Mouse (Mus musculus) liver, embryonic 14.5 days (tissue): ENCODE results near the gene Plk3.

ENCODE experiments used
- CTCF ChIP-seq: IDR thresholded peaks from 2 replicates; pipeline ENCODE4 v1.5.1; 2016; ENCODE audit warnings: antibody characterized with exemption, low read depth, control low read depth
- EP300 ChIP-seq: IDR thresholded peaks from 2 replicates; pipeline ENCODE4 v1.6.1; 2016; ENCODE audit warnings: antibody characterized with exemption, low read depth

DNA sequence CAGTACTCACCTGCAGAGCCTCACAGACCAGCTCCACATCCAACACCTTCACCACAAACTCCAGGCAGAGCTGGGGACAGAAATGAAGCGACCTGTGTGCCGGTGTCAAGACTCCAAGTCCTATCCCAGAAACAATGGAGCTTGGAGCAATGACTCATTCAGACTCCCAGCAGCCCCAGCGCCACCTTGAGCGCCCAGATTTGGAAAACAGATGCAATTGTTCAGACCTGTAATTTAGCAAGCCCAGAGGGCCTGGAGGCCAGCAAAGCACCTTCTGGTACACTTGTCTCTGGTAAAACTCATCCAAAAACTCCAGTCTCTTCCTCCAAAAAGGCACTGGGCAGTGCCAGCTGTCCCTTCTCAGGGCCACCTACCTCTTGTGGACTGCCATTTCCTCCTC lies 11.6 kb downstream of the Plk3 start:
- TF ChIP-seq CTCF = no peak
- no peak for TF ChIP-seq EP300
